Mouse (Mus musculus): Measurements from ENCODE around the gene Cacna2d2.

- TF ChIP-seq CTCF (IDR thresholded peaks at IDR 0.05; ENCODE audit: extremely low read depth, insufficient read length, insufficient replicate concordance, low read depth, low read length) (peak; percentile 98), POLR2A (IDR thresholded peaks at IDR 0.05; ENCODE audit: low read depth, low read length) (no peak)
Measured at GRCm38 (mm10) chr9:107514303-107514955, 115.0 kb downstream of the Cacna2d2 start.

Measured in small intestine, adult 2 months (tissue).